Mouse (Mus musculus) spleen, adult 12 weeks (tissue): ENCODE results near the gene Zfp358.

ENCODE experiments used
- DNase-seq: peaks from one replicate; pipeline ENCODE4 v3.0.0; 2022; ENCODE audit warnings: low spot score

Zfp358 gene

GRCm38 (mm10) chr8:3492901-3493844, at the start of gene Zfp358:
Zfp358 (plus strand) TSS chr8:3493138.
- DNase-seq = peak; percentile 22

- no peak for DNase-seq
Observed at GRCm38 (mm10) chr8:3449226-3449625, 43.7 kb upstream of the Zfp358 start.

- no peak for DNase-seq
Observed at GRCm38 (mm10) chr8:3450670-3451069, 42.3 kb upstream of the Zfp358 start.

DNA sequence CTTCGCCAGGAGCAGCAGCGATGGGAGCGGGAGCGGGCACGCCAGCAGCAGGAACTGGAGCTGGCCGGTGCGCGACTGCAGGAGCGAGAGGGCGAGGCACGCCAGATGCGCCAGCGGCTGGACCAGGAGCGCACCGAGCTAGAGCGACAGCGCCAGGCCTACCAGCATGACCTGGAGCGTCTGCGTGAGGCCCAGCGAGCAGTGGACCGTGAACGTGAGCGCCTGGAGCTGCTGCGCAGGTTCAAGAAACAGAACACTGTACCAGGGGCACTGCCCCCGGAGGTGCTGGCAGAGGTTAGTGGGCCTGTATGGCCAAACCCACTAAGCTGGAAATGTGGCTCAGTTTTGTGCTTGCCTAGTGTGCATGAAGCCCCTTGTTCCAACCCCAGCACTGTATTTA, 40.9 kb upstream of the Zfp358 start:
- no peak for DNase-seq

- DNase-seq = no peak
Observed at GRCm38 (mm10) chr8:3463248-3463647, 29.7 kb upstream of the Zfp358 start.

DNA sequence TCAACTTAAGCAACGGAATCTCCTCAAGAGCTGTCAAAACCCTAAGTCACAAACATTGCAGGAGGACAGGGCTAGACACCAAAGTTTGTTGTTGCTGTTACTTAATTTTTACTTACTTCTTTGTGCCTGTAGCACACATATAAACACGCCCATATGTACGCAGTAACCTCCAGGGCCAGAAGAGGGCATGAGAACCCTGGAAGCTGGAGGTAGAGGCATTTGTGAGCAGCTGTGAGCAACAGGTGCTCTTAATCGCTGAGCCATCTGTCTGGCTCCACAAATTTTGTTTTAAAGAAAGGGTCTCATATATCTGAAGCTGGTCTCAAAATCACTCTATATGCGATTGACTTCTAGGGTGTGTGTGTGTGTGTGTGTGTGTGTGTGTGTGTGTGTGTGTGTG, 28.6 kb upstream of the Zfp358 start:
- DNase-seq = peak; percentile 14

DNA sequence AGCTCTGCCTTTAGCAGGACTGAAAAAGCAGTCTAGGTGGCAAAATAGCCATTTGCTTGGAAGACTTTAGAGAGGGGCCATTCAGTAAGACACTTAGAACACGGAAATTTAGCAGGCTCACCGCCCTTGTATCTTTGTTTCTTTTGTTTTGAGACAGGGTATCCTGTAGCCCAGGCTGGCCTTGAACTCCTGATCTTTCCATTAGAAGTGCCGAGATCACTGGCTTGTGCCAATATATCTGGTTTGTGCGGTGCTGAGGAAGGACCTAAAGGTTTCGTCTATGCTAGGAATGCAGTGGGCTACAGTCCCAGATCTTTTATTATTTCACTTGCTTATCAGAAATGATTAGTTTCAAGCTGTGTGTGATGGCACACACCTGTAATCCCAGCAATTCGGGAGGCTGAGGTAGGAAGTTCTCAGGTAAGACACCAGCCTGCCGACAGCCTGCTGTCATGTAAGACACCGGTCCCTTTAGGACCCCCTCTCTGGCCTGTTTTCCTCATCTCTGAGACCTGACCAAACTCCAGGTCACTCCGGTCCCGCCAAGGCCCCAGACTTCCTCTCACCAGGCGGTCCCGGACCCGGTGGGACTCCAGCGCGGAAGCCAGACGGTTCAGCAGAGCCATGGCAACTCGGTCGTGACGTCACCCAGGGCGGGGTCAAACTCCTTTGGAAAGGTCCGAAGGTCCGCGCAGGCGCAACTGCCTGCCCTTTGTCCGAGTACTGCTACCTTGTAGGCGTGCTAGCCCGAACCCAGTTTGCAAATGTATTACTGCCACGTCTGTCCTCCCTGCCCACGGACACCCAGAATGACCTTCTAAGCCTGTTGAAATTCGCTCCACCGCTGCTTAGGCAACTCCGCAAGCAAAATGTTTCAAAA, 25.7 kb upstream of the Zfp358 start, which contains the start of gene Pex11g:
Pex11g (minus strand) TSS at position 675 of the 880 bp plus-strand sequence.
- DNase-seq = peak; percentile 82

GRCm38 (mm10) chr8:3467886-3468545, 24.9 kb upstream of the Zfp358 start:
- DNase-seq = no peak

- DNase-seq = no peak
Observed at GRCm38 (mm10) chr8:3468838-3469237, 24.1 kb upstream of the Zfp358 start.

DNA sequence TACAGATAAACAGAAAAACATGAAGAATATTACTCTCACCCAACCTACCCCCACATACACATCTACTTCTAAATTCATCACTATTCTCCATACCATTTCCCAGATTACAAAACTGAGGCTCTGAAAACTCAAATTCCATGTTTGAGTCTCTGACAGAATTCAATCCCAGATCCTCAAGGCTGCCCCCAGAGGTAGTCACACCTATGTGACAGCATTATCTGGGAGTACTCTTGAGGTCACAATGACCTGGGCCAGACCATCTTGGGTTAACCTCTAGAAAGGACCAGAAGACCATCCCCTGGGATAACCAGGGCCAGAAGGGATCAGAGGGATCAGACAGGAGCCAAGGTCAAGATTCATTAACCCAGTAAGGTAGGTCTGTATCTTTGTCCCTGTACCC, 22.4 kb upstream of the Zfp358 start, which contains the start of gene Tex45:
Tex45 (plus strand) TSS at position 301 of the 400 bp plus-strand sequence.
- DNase-seq = no peak

DNA sequence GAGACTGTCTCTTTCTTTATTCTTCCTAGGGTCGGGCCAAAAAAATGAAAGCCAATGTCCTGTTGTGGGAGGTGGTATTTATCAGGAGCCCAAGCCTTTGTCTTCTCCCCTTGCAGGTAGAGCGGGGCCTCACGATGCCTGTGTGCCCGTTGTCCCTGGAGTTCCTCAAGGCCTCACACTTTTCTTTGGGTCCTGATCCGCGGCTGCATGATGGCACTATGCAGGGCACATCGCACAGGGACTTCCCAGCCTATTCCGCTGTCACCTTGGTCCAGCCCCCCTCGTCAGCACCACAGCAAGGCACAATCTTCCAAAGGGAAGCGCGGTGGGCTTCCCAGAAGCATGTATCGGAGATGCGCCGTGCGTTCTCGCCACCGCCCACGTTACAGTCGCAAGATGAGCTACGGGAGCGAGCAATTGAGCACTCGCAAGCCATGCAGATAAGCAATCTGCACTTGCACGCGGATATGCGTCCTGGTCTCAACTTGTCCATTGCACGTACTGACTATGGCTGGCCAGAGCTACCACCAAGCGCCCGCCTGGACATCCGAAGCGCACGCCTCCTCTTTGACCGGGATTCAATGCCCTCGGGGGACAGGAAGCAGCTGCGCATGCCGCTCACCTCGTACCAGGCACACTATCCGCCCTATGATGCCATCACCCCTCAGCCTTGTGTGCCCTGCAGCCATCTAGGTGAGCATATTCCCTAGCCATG, 17.1 kb upstream of the Zfp358 start:
- DNase-seq = no peak

- no peak for DNase-seq
Observed at GRCm38 (mm10) chr8:3480221-3480785, 12.6 kb upstream of the Zfp358 start.

DNA sequence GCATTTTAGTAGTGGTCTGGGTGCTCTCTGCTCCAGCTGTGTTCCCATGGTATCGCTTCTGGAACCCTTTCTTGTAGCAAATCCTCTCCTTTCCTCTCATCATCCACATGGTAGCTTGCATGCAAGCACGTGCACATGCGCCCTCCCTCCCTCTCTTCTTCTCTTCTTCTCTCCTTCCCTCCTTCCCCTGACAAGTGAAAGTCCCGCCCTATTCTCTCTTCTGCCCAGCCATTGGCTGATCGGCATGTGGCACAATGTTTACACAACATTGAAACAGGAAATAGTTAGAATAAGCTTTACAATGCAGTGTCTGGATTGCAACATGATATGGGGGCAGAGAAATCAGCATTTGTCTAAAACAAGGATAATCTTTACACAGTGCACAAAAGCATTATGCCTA, 11.3 kb upstream of the Zfp358 start:
- DNase-seq = no peak

DNA sequence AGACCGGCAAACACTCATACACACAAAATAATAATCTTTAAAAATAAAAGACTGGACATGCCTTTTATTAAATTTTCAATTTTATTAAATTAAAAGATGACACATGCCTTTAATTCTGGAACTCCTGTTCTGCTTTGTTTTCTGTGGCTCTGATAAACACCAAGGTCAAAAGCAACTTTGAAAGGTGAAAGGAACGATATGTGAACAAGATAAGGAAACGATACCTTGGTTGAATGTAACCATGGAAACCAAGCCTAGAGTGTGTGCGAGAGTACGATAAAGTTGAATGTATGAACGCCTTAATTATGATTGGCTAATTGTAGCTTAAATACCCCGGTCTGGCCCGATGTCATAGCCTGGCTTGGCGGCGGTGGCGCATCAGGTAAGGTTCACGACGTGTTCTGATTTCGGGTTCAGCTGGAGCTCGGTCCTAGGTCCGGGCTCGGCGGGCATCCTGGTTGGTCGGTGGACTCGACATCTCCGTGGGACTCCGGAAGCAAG, 10.6 kb upstream of the Zfp358 start:
- no peak for DNase-seq

DNA sequence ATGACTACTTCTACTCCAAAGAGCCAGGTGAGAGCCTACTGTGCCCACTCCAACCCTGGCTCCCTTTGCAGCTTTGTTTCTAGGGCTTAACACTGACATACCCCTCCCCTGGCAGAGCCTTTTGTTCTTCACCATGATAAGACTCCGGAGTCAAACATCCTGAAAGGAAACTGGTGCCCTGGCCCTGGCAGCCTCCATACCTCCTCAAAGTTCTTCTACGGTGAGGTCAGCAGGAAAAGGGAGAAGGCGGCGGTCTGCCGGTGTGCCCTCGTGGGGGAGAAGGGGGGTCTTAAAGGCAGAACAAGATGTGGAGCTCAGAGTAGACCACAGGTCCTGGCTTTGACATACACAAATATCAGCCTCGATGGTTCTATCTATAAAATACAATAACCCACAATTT, 9.4 kb upstream of the Zfp358 start:
- no peak for DNase-seq

- no peak for DNase-seq
Observed at GRCm38 (mm10) chr8:3485192-3485591, 7.7 kb upstream of the Zfp358 start.

DNA sequence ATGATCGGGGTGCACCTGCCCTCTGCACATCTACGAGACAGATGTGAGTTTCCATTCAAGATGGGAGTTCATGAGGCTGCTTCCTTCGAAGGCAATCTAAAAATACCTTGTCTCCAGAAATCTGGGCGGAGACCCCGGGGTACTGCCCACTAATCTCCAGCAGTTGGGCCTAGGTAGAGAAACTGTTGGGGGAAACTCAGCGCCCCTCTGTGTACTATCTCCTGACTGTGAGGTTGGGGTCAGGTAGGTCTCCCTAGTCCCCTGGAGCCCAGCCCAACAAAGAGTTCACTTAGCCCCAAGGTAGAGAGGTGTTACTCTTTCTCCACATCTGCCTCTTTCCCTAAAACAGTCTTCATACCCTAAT, 889 bp downstream of the Zfp358 start:
- no peak for DNase-seq

GRCm38 (mm10) chr8:3495578-3496427, 2.9 kb downstream of the Zfp358 start:
- no peak for DNase-seq

- DNase-seq = no peak
Observed at GRCm38 (mm10) chr8:3496428-3496748, 3.5 kb downstream of the Zfp358 start.

DNA sequence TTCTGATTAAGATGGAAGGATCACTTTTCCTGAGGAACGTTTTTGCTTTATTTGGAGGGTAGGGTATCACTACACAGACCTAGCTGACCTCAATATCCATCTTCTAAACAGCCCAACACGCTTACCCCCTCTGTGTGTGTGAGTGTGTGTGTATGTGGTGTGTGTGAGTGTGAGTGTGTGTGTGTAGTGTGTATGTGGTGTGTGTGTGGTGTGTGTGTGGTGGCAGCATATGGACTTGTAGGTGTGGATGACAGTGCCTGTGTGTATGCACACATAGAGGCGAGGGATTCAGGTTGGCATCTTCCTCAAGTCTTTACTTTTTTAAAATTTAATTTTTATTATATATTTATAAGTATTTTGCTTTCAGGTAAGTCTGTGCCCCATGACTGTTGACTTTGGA, 5.6 kb downstream of the Zfp358 start:
- DNase-seq = no peak
